Mouse (Mus musculus) layer of hippocampus, postnatal 14 days (tissue): ENCODE results near the gene Itga11. TPM values are rescaled to one million over a fixed set of nuclear protein-coding genes. Genes with fewer than 3 reads are reported as not detected.
"Not testable (repeated sequence)": the region's sequence is repeated elsewhere in the genome, so short reads cannot be mapped to it uniquely, and the experiment has no call there.

Experiments used
- DNase-seq, 2 experiments: peaks; one replicate each; pipeline ENCODE4 v3.0.0; 2021 to 2022; ENCODE audit warnings: low spot score in 2 of 2, mixed read lengths in 1 of 2
- total RNA-seq, 2 experiments: library from RNA; stranded (reverse); gene quantifications; 2 replicates each; pipeline ENCODE4 v1.2.3; 2021

The Itga11 gene
- total RNA-seq, 2 experiments from 2014 or later = 0.79 to 0.88 TPM

GRCm38 (mm10) chr9:62817099-62817571 is 139.5 kb downstream of the Itga11 start:
- peak; percentile 36 to 46 for DNase-seq

- DNase-seq = no peak
These were observed 140.4 kb downstream of the Itga11 start for GRCm38 (mm10) chr9:62817828-62818614.

GRCm38 (mm10) chr9:62819494-62819893 is 141.9 kb downstream of the Itga11 start:
- no peak for DNase-seq

GRCm38 (mm10) chr9:62819910-62820309 is 142.3 kb downstream of the Itga11 start:
- DNase-seq = not testable (repeated sequence)

- no peak for DNase-seq
These were observed 143.2 kb downstream of the Itga11 start for GRCm38 (mm10) chr9:62820829-62821228.

- DNase-seq = no peak
These were observed 144.2 kb downstream of the Itga11 start for GRCm38 (mm10) chr9:62821811-62822210.

- no peak for DNase-seq
These were observed 148.3 kb downstream of the Itga11 start for GRCm38 (mm10) chr9:62825791-62826393.

- no peak for DNase-seq
These were observed 148.8 kb downstream of the Itga11 start for GRCm38 (mm10) chr9:62826456-62826855.

- DNase-seq = peak in 1 of 2 experiments; percentile 52
These were observed 150.5 kb downstream of the Itga11 start for GRCm38 (mm10) chr9:62827939-62828652.

- peak; percentile 94 for DNase-seq
These were observed 151.0 kb downstream of the Itga11 start for GRCm38 (mm10) chr9:62828662-62829086.

GRCm38 (mm10) chr9:62829877-62830276 is 152.3 kb downstream of the Itga11 start:
- DNase-seq = no peak

Other genes starting within 250 kb of the Itga11 start
- gene Coro2b, start 140.8 kb upstream of the Itga11 start, total RNA-seq = 100 to 1,000 TPM; 188 to 193 TPM
- gene Fem1b, start 134.1 kb downstream of the Itga11 start, total RNA-seq = 100 to 1,000 TPM; 111 to 113 TPM
- gene Cln6, start 161.0 kb downstream of the Itga11 start, total RNA-seq = 10 to 100 TPM; 10.7 to 11.3 TPM
- 10 to 100 TPM in 1 of 2 experiments, under 1 TPM in 1; 0.83 to 16.9 TPM for gene Calml4, start 180.3 kb downstream of the Itga11 start, total RNA-seq